Mouse (Mus musculus) ES-E14 (cell line): Measurements from ENCODE around the gene Glrx5. TPM values are rescaled to one million over a fixed set of nuclear protein-coding genes. Genes with fewer than 3 reads are reported as not detected.
A peak's percentile ranks its signal among the peaks of the same experiment; 100 is the strongest.

Experiments
- DNase-seq: peaks from one replicate; pipeline ENCODE4 v3.0.0-alpha.2; 2013; ENCODE audit warnings: low read depth, low spot score
- H3K27ac ChIP-seq: 2 replicates; pipeline ENCODE4 v1.5.1; 2012; ENCODE audit warnings: low read depth, mild to moderate bottlenecking, low read length, moderate library complexity, mixed read lengths; ENCODE audit not compliant: poor library complexity, insufficient read depth, severe bottlenecking
- H3K36me3 ChIP-seq: 2 replicates; pipeline ENCODE4 v1.6.1; 2012; ENCODE audit warnings: mild to moderate bottlenecking, low read length, moderate library complexity, mixed read lengths; ENCODE audit not compliant: control insufficient read depth, poor library complexity, insufficient read depth, severe bottlenecking
- H3K4me1 ChIP-seq, 2 experiments: fragments of 150-350 bp in 1 of 2; sonication (generic) in 1 of 2; 2 replicates each; pipeline ENCODE4 v1.6.1; 2012; ENCODE audit warnings: low read length in 2 of 2, mild to moderate bottlenecking in 1 of 2, mixed read lengths in 1 of 2; ENCODE audit not compliant: control insufficient read depth in 2 of 2, insufficient read depth in 2 of 2, poor library complexity in 1 of 2
- H3K4me3 ChIP-seq, 2 experiments: fragments of 150-350 bp in 1 of 2; sonication (generic) in 1 of 2; 2 replicates each; pipeline ENCODE4 v1.5.1; 2012; ENCODE audit warnings: low read length in 2 of 2, low read depth in 1 of 2, mild to moderate bottlenecking in 1 of 2, mixed read lengths in 1 of 2; ENCODE audit not compliant: insufficient read depth in 1 of 2, poor library complexity in 1 of 2, severe bottlenecking in 1 of 2
- H3K9ac ChIP-seq: 2 replicates; pipeline ENCODE4 v1.6.1; 2012; ENCODE audit warnings: low read depth, mild to moderate bottlenecking, low read length, mixed read lengths; ENCODE audit not compliant: poor library complexity, insufficient read depth, severe bottlenecking
- H3K9me3 ChIP-seq: fragments of 150-350 bp; sonication (generic); 2 replicates; pipeline ENCODE4 v1.6.1; 2012; ENCODE audit warnings: low read depth, mild to moderate bottlenecking, low read length; ENCODE audit not compliant: control insufficient read depth, insufficient read depth
- CHD2 ChIP-seq: IDR thresholded peaks from 2 replicates; pipeline ENCODE4 v1.6.1; 2014; ENCODE audit warnings: mild to moderate bottlenecking, low read depth, low read length, inconsistent platforms
- HCFC1 ChIP-seq: IDR thresholded peaks from 2 replicates; pipeline ENCODE4 v1.6.1; 2012; ENCODE audit warnings: low read length, inconsistent platforms, borderline replicate concordance; ENCODE audit not compliant: insufficient read depth
- MAFK ChIP-seq: IDR thresholded peaks from 2 replicates; pipeline ENCODE4 v1.6.1; 2014; ENCODE audit warnings: mild to moderate bottlenecking, low read depth, low read length, inconsistent platforms; ENCODE audit not compliant: insufficient read depth
- ZC3H11A ChIP-seq: IDR thresholded peaks from 2 replicates; pipeline ENCODE4 v1.6.1; 2012; ENCODE audit warnings: low read depth, mild to moderate bottlenecking, inconsistent platforms, low read length, borderline replicate concordance
- ZNF384 ChIP-seq: IDR thresholded peaks from 2 replicates; pipeline ENCODE4 v1.6.1; 2012; ENCODE audit warnings: low read depth, low read length, inconsistent platforms
- in situ Hi-C, 2 experiments: fragments of 600-800 bp; cut with MboI; formaldehyde crosslinking; loops; one replicate each; pipeline ENCODE4 v1.15.1; 2025; ENCODE audit warnings: low sequenced_read_pairs in 2 of 2, inconsistent platforms in 1 of 2; ENCODE audit not compliant: unreplicated experiment in 2 of 2
- total RNA-seq: library from RNA; depleted of rRNA; stranded (reverse); fragments of 300-350 nt; gene quantifications from 2 replicates; pipeline ENCODE4 v1.2.3, GENCODE M21; 2012

Gene Glrx5
- total RNA-seq, 1 experiment, result 39.4 TPM

DNA sequence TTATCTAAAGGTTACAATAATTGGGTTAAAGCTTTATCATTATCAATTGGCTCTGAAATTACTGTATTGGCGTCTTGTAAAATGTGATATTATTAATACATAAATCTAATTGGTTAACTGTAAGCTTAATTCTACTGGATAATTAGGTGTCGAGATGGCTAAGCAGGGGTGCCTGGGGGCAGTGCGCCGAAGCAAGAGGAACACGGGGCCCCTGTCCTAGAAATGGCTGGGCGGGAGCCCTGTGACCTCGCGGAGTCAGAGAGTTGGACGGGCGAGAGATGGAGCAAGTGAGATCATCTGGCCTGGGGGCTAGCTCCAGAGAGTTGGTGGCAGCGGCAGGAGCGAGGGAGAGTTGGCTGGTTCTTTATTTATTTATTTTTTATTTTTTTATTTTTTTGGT, 17.3 kb downstream of the Glrx5 start:
- no peak for TF ChIP-seq HCFC1
- TF ChIP-seq ZC3H11A, result no peak
- TF ChIP-seq ZNF384, result no peak
- no peak for TF ChIP-seq MAFK
- no peak for TF ChIP-seq CHD2
- Histone ChIP-seq H3K4me1 (peaks cover 0 to 6% of the 10 kb centered on the region in 2 experiments; a peak in 2 of 4 replicates), H3K4me3 (no peak overlapping the region), H3K9me3 (no peaks in the 10 kb centered on the region), H3K27ac (no peak overlapping the region), H3K9ac (0 out of 2 replicates have a peak overlapping the region, but pooled peaks have one; percentile 31), H3K36me3 (no peaks in the 10 kb centered on the region)
- in situ Hi-C loops, result loop anchor here in 1 of 2 experiments (5.0 kb wide), 1 partner anchor 52 kb away; no protein-coding TSS in a partner anchor
- no peak for DNase-seq

DNA sequence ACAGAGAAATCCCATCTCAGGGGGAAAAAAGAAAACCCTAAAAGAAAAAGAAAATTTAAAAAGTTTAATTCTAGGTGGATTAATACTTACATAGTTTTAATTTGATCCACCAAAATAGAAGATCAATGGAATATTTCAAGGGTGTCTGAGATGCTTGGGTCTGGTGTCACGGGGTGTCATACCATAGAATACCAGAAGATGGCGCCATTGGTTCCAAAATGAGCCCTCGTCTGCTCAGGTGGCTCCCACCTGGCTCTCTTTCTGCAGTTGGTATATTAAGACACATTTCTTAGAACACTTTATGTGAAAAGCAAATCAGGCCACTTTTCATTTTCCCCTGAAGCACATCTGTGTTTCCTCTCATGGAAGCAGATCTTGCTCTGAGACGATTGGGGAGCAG, 18.4 kb downstream of the Glrx5 start:
- TF ChIP-seq ZC3H11A (peak; percentile 74), ZNF384 (no peak)
- in situ Hi-C loops, result loop anchor here in 1 of 2 experiments (5.0 kb wide), 1 partner anchor 51 kb away; no protein-coding TSS in a partner anchor
- Histone ChIP-seq H3K9ac (no peak overlapping the region), H3K4me1 (peaks cover 0 to 2% of the 10 kb centered on the region in 2 experiments; a peak in 2 of 4 replicates), H3K9me3 (no peaks in the 10 kb centered on the region), H3K4me3 (no peak overlapping the region), H3K36me3 (no peaks in the 10 kb centered on the region), H3K27ac (no peak overlapping the region)
- DNase-seq, result peak; percentile 63

GRCm38 (mm10) chr12:105054041-105054440, 21.6 kb downstream of the Glrx5 start:
- TF ChIP-seq HCFC1 (no peak), ZNF384 (no peak), MAFK (no peak)
- H3K4me3 ChIP-seq, result peak overlapping the region; percentile 57 to 59
- peak; percentile 47 for DNase-seq
- H3K27ac ChIP-seq, result no peak overlapping the region
- in situ Hi-C loops, result loop anchor here in 1 of 2 experiments (5.0 kb wide), 1 partner anchor 48 kb away; no protein-coding TSS in a partner anchor
- H3K9ac ChIP-seq, result peak overlapping the region; percentile 75
- H3K9me3 ChIP-seq, result no peaks in the 10 kb centered on the region
- H3K4me1 ChIP-seq, result peaks cover 0 to 2% of the 10 kb centered on the region in 2 experiments; a peak in 2 of 4 replicates
- no peaks in the 10 kb centered on the region for H3K36me3 ChIP-seq

DNA sequence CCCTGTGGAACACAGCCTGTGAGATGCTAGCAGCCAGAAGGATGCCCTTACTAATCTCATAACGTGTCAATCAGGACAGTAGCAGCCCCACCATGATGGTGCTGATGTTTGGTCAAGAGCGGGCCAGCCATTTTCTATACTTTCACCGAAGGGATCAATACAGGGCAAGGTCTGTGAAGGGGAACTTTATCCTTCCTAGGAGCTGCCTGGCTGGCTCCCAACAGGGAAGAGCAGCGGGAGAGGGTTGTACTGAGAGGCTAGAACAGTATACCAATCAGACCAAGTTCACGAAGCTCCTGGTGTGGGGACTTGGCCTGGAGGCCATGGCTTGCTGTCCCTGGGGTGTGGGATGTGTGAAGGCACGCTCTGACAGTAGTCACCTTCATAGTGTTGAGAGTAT, 22.8 kb downstream of the Glrx5 start:
- Histone ChIP-seq H3K9ac (no peak overlapping the region), H3K4me3 (no peak overlapping the region), H3K36me3 (no peaks in the 10 kb centered on the region), H3K4me1 (peaks cover 0 to 2% of the 10 kb centered on the region in 2 experiments; a peak in 2 of 4 replicates), H3K27ac (no peak overlapping the region), H3K9me3 (no peaks in the 10 kb centered on the region)
- TF ChIP-seq ZNF384 (no peak), MAFK (no peak), HCFC1 (no peak), ZC3H11A (no peak), CHD2 (no peak)
- DNase-seq, result no peak
- in situ Hi-C loops, result no loop called here

DNA sequence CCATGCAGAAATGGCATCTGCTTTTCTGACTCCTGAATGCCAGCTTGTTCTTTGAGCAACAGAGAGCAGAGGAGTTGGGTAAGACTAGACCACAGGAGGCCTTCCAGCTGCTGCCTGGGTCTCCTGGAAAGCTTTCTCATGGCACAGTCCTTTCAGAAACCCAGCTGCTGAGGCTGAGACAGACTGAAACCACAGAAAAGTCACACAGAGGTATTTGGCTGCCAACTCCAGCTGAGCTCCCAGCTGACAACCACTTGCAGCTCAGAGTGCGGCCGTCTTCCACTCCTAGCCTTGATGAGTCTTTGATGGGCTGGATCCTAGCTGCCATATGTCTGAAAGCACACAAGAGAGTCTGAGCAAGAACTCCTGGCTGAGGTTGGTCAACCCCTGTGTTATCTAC, 27.5 kb downstream of the Glrx5 start:
- Histone ChIP-seq H3K27ac (no peak overlapping the region), H3K4me3 (no peak overlapping the region), H3K36me3 (no peaks in the 10 kb centered on the region), H3K9me3 (no peaks in the 10 kb centered on the region), H3K4me1 (peaks cover 0 to 9% of the 10 kb centered on the region in 2 experiments; a peak in 2 of 4 replicates), H3K9ac (no peak overlapping the region)
- in situ Hi-C loops, result no loop called here
- TF ChIP-seq ZNF384 (no peak), MAFK (no peak)
- no peak for DNase-seq
